Mouse (Mus musculus) retina, postnatal 1 day (tissue): ENCODE measurements around the gene Acot4.
A peak's percentile ranks its signal among the peaks of the same experiment; 100 is the strongest.
"Not testable (repeated sequence)": the region's sequence is repeated elsewhere in the genome, so short reads cannot be mapped to it uniquely, and the experiment has no call there.

Experiments used
- DNase-seq: peaks from one replicate; pipeline ENCODE4 v3.0.0-alpha.2; 2012

The Acot4 gene

GRCm38 (mm10) chr12:84038241-84038640, at the start of gene Acot4:
Gene Acot4, plus strand, starts transcription at chr12:84038379.
- DNase-seq = peak; percentile 48

- no peak for DNase-seq
These were observed 49.7 kb upstream of the Acot4 start for GRCm38 (mm10) chr12:83988483-83988882.

- no peak for DNase-seq
These were observed 48.8 kb upstream of the Acot4 start for GRCm38 (mm10) chr12:83989378-83989777.

- no peak for DNase-seq
These were observed 41.0 kb upstream of the Acot4 start for GRCm38 (mm10) chr12:83997221-83997620.

- no peak for DNase-seq
These were observed 39.7 kb upstream of the Acot4 start for GRCm38 (mm10) chr12:83998341-83999107.

- DNase-seq = not testable (repeated sequence)
These were observed 38.9 kb upstream of the Acot4 start for GRCm38 (mm10) chr12:83999237-83999636.

- DNase-seq = no peak
These were observed 37.8 kb upstream of the Acot4 start for GRCm38 (mm10) chr12:84000418-84000817.

- DNase-seq = no peak
These were observed 34.3 kb upstream of the Acot4 start for GRCm38 (mm10) chr12:84003866-84004265.

GRCm38 (mm10) chr12:84008251-84008650, 29.9 kb upstream of the Acot4 start:
- no peak for DNase-seq

GRCm38 (mm10) chr12:84008729-84009128, 29.4 kb upstream of the Acot4 start:
- DNase-seq = no peak

- DNase-seq = peak; percentile 84
These were observed 28.8 kb upstream of the Acot4 start, which contains the start of gene Acot1 for GRCm38 (mm10) chr12:84009171-84009965. Gene Acot1, plus strand, starts transcription at chr12:84009490.

GRCm38 (mm10) chr12:84010201-84010600, 28.0 kb upstream of the Acot4 start:
- DNase-seq = no peak

- DNase-seq = peak; percentile 94
These were observed 26.7 kb upstream of the Acot4 start for GRCm38 (mm10) chr12:84011251-84012040.

GRCm38 (mm10) chr12:84013130-84013529, 25.0 kb upstream of the Acot4 start:
- peak; percentile 21 for DNase-seq

GRCm38 (mm10) chr12:84013701-84014100, 24.5 kb upstream of the Acot4 start:
- DNase-seq = no peak

GRCm38 (mm10) chr12:84020528-84020927, 17.7 kb upstream of the Acot4 start:
- peak; percentile 11 for DNase-seq

- DNase-seq = not testable (repeated sequence)
These were observed 15.9 kb upstream of the Acot4 start for GRCm38 (mm10) chr12:84022266-84022665.

GRCm38 (mm10) chr12:84023052-84023745, 15.0 kb upstream of the Acot4 start:
- DNase-seq = no peak

- no peak for DNase-seq
These were observed 12.3 kb upstream of the Acot4 start for GRCm38 (mm10) chr12:84025888-84026287.

GRCm38 (mm10) chr12:84028328-84028727, 9.9 kb upstream of the Acot4 start:
- not testable (repeated sequence) for DNase-seq

GRCm38 (mm10) chr12:84029043-84029442, 9.1 kb upstream of the Acot4 start:
- DNase-seq = not testable (repeated sequence)

- DNase-seq = peak; percentile 77
These were observed 7.4 kb upstream of the Acot4 start for GRCm38 (mm10) chr12:84030659-84031332.
